Comparison of ENCODE assay signal across 8 mouse cellular contexts in genomic region chr10:85871698-85872478, GRCm38 (mm10). TPM values are rescaled to one million over a fixed set of nuclear protein-coding genes. Genes with fewer than 3 reads are reported as not detected.
A peak's percentile ranks its signal among the peaks of the same experiment; 100 is the strongest.
DNase-seq lines count a peak whose midpoint lies in the region; ATAC-seq and TF ChIP-seq lines count a peak whose summit lies in the region.

No protein-coding gene starts in this region.

- H3K4me3 ChIP-seq in bone marrow, adult 2 months (replicated peaks; ENCODE audit: control insufficient read depth, low read depth, low read length): peak overlapping the region; percentile 97
- H3K4me3 ChIP-seq in embryonic facial prominence, embryonic 15.5 days (replicated peaks): peak overlapping the region; percentile 93
- H3K4me3 ChIP-seq in limb, embryonic 14.5 days (replicated peaks; ENCODE audit: low read length): peak overlapping the region; percentile 56
- H3K4me3 ChIP-seq in midbrain, postnatal 0 days (ENCODE audit: low read depth, low read length): peak overlapping the region; percentile 100

- peaks cover 26% of the 10 kb centered on the region for H3K36me3 ChIP-seq in embryonic facial prominence, embryonic 15.5 days
- peaks cover 28% of the 10 kb centered on the region for H3K36me3 ChIP-seq in limb, embryonic 14.5 days (ENCODE audit: control insufficient read depth, insufficient read depth, low read length)
- H3K36me3 ChIP-seq in midbrain, postnatal 0 days (ENCODE audit: insufficient read depth, low read length): peaks cover 16% of the 10 kb centered on the region

- TF ChIP-seq CTCF in bone marrow, adult 2 months (IDR thresholded peaks at IDR 0.05; ENCODE audit: control insufficient read depth, insufficient read depth, low read length): no peak
- 0 out of 2 replicates have a peak, but pooled peaks have one; percentile 1 for TF ChIP-seq CTCF in midbrain, postnatal 0 days (IDR thresholded peaks at IDR 0.05)

- H3K9ac ChIP-seq in embryonic facial prominence, embryonic 15.5 days: peak overlapping the region; percentile 89
- peak overlapping the region; percentile 62 for H3K9ac ChIP-seq in limb, embryonic 14.5 days (ENCODE audit: low read depth, low read length, severe bottlenecking)
- peak overlapping the region; percentile 76 for H3K9ac ChIP-seq in midbrain, postnatal 0 days (replicated peaks; ENCODE audit: low read length, poor library complexity, severe bottlenecking)

- ATAC-seq in embryonic facial prominence, embryonic 15.5 days (ENCODE audit: insufficient number of reproducible peaks, low FRiP score, low TSS enrichment, low read depth): peak; percentile 93
- ATAC-seq in limb, embryonic 14.5 days (ENCODE audit: low FRiP score, low read depth): peak; percentile 95
- ATAC-seq in midbrain, postnatal 0 days (ENCODE audit: low FRiP score): peak; percentile 96

- TF ChIP-seq POLR2A in bone marrow, adult 2 months (IDR thresholded peaks at IDR 0.05; ENCODE audit: borderline replicate concordance, control insufficient read depth, low read depth, low read length): peak; percentile 39; the same call in 1 of the 2 replicates
- TF ChIP-seq POLR2A in limb, embryonic 14.5 days (IDR thresholded peaks at IDR 0.05; ENCODE audit: borderline replicate concordance, extremely low read depth, insufficient read depth, insufficient read length): no peak

- H3K9me3 ChIP-seq in embryonic facial prominence, embryonic 15.5 days (replicated peaks): no peaks in the 10 kb centered on the region
- H3K9me3 ChIP-seq in limb, embryonic 14.5 days (ENCODE audit: control insufficient read depth, low read length): no peaks in the 10 kb centered on the region
- H3K9me3 ChIP-seq in midbrain, postnatal 0 days (ENCODE audit: low read length): no peaks in the 10 kb centered on the region

- peak overlapping the region; percentile 62 for H3K4me2 ChIP-seq in embryonic facial prominence, embryonic 15.5 days (replicated peaks)
- H3K4me2 ChIP-seq in limb, embryonic 14.5 days (replicated peaks; ENCODE audit: low read depth, low read length, severe bottlenecking): peak overlapping the region; percentile 64
- peak overlapping the region; percentile 82 for H3K4me2 ChIP-seq in midbrain, postnatal 0 days (ENCODE audit: low read depth, low read length, poor library complexity, severe bottlenecking)

- H3K27ac ChIP-seq in bone marrow, adult 2 months (ENCODE audit: control insufficient read depth, insufficient read depth, low read depth, low read length, poor library complexity): peak overlapping the region; percentile 77
- 0 out of 2 replicates have a peak overlapping the region, but pooled peaks have one; percentile 55 for H3K27ac ChIP-seq in embryonic facial prominence, embryonic 15.5 days (replicated peaks)
- H3K27ac ChIP-seq in limb, embryonic 14.5 days (replicated peaks; ENCODE audit: low read depth, low read length): 0 out of 2 replicates have a peak overlapping the region, but pooled peaks have one; percentile 56
- H3K27ac ChIP-seq in midbrain, postnatal 0 days (ENCODE audit: low read depth, low read length): 0 out of 2 replicates have a peak overlapping the region, but pooled peaks have one; percentile 18

- DNase-seq in 416B (ENCODE audit: low read depth): peak; percentile 91
- peak; percentile 91 for DNase-seq in heart, adult 8-10 months (ENCODE audit: low spot score)
- peak; percentile 95 for DNase-seq in kidney, adult 9 months
- DNase-seq in limb, embryonic 14.5 days (ENCODE audit: low spot score): peak; percentile 84
- peak; percentile 91 for DNase-seq in midbrain, postnatal 0 days (ENCODE audit: low spot score)
- peak; percentile 77 to 86 for DNase-seq in spleen, postnatal 14 days (ENCODE audit: low spot score in 2 of 2)

- under 1% methylated on average over 55 of the region's 55 CpGs for WGBS in bone marrow, adult 2 months
- WGBS in embryonic facial prominence, embryonic 15.5 days: under 1% methylated on average over 55 of the region's 55 CpGs
- under 1% methylated on average over 55 of the region's 55 CpGs for whole genome bisulfite sequencing in limb, embryonic 14.5 days
- WGBS in midbrain, postnatal 0 days: under 1% methylated on average over 47 of the region's 55 CpGs

- no peaks in the 10 kb centered on the region; the same call in 1 of the 2 replicates for H3K4me1 ChIP-seq in bone marrow, adult 2 months (ENCODE audit: control insufficient read depth, insufficient read depth, low read length)
- H3K4me1 ChIP-seq in embryonic facial prominence, embryonic 15.5 days: peaks cover 13% of the 10 kb centered on the region
- peaks cover 6% of the 10 kb centered on the region for H3K4me1 ChIP-seq in limb, embryonic 14.5 days (ENCODE audit: control insufficient read depth, insufficient read depth, low read length)
- H3K4me1 ChIP-seq in midbrain, postnatal 0 days (ENCODE audit: insufficient read depth, low read length): peaks cover 4% of the 10 kb centered on the region; the same call in 1 of the 2 replicates

- no peaks in the 10 kb centered on the region for H3K27me3 ChIP-seq in embryonic facial prominence, embryonic 15.5 days
- no peaks in the 10 kb centered on the region for H3K27me3 ChIP-seq in limb, embryonic 14.5 days (ENCODE audit: control insufficient read depth, insufficient read depth, low read length)
- no peaks in the 10 kb centered on the region for H3K27me3 ChIP-seq in midbrain, postnatal 0 days (ENCODE audit: insufficient read depth, low read length)

RNA-seq across cellular contexts. Expression of gene Pwp1, which starts 42.6 kb away (rescaled TPM):
- polyA plus RNA-seq in bone marrow, adult 2 months (2011; ENCODE audit: insufficient read depth, insufficient read length, low replicate concordance, missing spikeins): 19.2 and 22.5 TPM in 2 replicates
- polyA plus RNA-seq in embryonic facial prominence, embryonic 15.5 days (2015; fragmentation: Nextera tagmentation; extraction: Ambion mirVana): 60.6 and 61.8 TPM in 2 replicates
- 10 to 100 TPM; 13.3 to 15.2 (median 14.5) TPM for total RNA-seq in heart, adult 8-10 months (2022)
- 34.6 and 36.1 TPM in 2 replicates for polyA plus RNA-seq in limb, embryonic 14.5 days (2012; rRNA removed)
- polyA plus RNA-seq in limb, embryonic 14.5 days (2014; fragmentation: Nextera tagmentation; extraction: Ambion mirVana): 76.0 and 76.2 TPM in 2 replicates
- 42.3 and 47.8 TPM in 2 replicates for total RNA-seq in midbrain, postnatal 0 days (2014; rRNA removed)
- 48.3 and 51.5 TPM in 2 replicates for polyA plus RNA-seq in midbrain, postnatal 0 days (2015; fragmentation: Nextera tagmentation; extraction: Ambion mirVana)

RNA-seq across cellular contexts. Expression of gene Prdm4, which starts 45.1 kb away (rescaled TPM):
- 7.2 and 11.7 TPM in 2 replicates for polyA plus RNA-seq in bone marrow, adult 2 months (2011; ENCODE audit: insufficient read depth, insufficient read length, low replicate concordance, missing spikeins)
- 16.5 and 18.4 TPM in 2 replicates for polyA plus RNA-seq in embryonic facial prominence, embryonic 15.5 days (2015; fragmentation: Nextera tagmentation; extraction: Ambion mirVana)
- 10 to 100 TPM; 10.5 to 12.8 (median 12.1) TPM for total RNA-seq in heart, adult 8-10 months (2022)
- 37.8 and 43.3 TPM in 2 replicates for polyA plus RNA-seq in limb, embryonic 14.5 days (2012; rRNA removed)
- polyA plus RNA-seq in limb, embryonic 14.5 days (2014; fragmentation: Nextera tagmentation; extraction: Ambion mirVana): 25.0 and 28.5 TPM in 2 replicates
- total RNA-seq in midbrain, postnatal 0 days (2014; rRNA removed): 65.8 and 71.4 TPM in 2 replicates
- polyA plus RNA-seq in midbrain, postnatal 0 days (2015; fragmentation: Nextera tagmentation; extraction: Ambion mirVana): 13.0 and 14.9 TPM in 2 replicates

RNA-seq across cellular contexts. Expression of gene Ascl4, which starts 55.6 kb away (rescaled TPM):
- polyA plus RNA-seq in bone marrow, adult 2 months (2011; ENCODE audit: insufficient read depth, insufficient read length, low replicate concordance, missing spikeins): 1.3 TPM in 1 of 2 replicates, not detected in the other
- polyA plus RNA-seq in embryonic facial prominence, embryonic 15.5 days (2015; fragmentation: Nextera tagmentation; extraction: Ambion mirVana): 1.5 and 1.7 TPM in 2 replicates
- not detected for total RNA-seq in heart, adult 8-10 months (2022)
- 0.24 and 0.28 TPM in 2 replicates for polyA plus RNA-seq in limb, embryonic 14.5 days (2012; rRNA removed)
- polyA plus RNA-seq in limb, embryonic 14.5 days (2014; fragmentation: Nextera tagmentation; extraction: Ambion mirVana): 0.44 and 0.79 TPM in 2 replicates
- total RNA-seq in midbrain, postnatal 0 days (2014; rRNA removed): 0.44 and 0.85 TPM in 2 replicates
- polyA plus RNA-seq in midbrain, postnatal 0 days (2015; fragmentation: Nextera tagmentation; extraction: Ambion mirVana): 0.50 and 0.70 TPM in 2 replicates

Comparison
In these comparisons a context has a peak if more than half of its experiments do, and no peak if none do; other contexts are left out.
1. Peak in every context shown above with its lines: DNase-seq, ATAC-seq, H3K4me3 ChIP-seq and H3K27ac ChIP-seq.
2. H3K27ac ChIP-seq: peak in every context shown above with its lines; median percentile 77 in bone marrow, adult 2 months; 56 in limb, embryonic 14.5 days; 55 in embryonic facial prominence, embryonic 15.5 days; 18 in midbrain, postnatal 0 days.